Mouse (Mus musculus) adrenal gland, postnatal 4 days (tissue): Measurements from ENCODE around the gene Hic2. TPM values are rescaled to one million over a fixed set of nuclear protein-coding genes. Genes with fewer than 3 reads are reported as not detected.

Source experiments
- DNase-seq, 2 experiments: peaks; one replicate each; pipeline ENCODE4 v3.0.0; 2021 to 2022; ENCODE audit warnings: low spot score in 2 of 2, mixed read lengths in 2 of 2
- total RNA-seq, 2 experiments: library from RNA; stranded (reverse); gene quantifications; 2 replicates each; pipeline ENCODE4 v1.2.3; 2021

Hic2 gene
- total RNA-seq, 2 experiments from 2014 or later, result 5.6 TPM

DNA sequence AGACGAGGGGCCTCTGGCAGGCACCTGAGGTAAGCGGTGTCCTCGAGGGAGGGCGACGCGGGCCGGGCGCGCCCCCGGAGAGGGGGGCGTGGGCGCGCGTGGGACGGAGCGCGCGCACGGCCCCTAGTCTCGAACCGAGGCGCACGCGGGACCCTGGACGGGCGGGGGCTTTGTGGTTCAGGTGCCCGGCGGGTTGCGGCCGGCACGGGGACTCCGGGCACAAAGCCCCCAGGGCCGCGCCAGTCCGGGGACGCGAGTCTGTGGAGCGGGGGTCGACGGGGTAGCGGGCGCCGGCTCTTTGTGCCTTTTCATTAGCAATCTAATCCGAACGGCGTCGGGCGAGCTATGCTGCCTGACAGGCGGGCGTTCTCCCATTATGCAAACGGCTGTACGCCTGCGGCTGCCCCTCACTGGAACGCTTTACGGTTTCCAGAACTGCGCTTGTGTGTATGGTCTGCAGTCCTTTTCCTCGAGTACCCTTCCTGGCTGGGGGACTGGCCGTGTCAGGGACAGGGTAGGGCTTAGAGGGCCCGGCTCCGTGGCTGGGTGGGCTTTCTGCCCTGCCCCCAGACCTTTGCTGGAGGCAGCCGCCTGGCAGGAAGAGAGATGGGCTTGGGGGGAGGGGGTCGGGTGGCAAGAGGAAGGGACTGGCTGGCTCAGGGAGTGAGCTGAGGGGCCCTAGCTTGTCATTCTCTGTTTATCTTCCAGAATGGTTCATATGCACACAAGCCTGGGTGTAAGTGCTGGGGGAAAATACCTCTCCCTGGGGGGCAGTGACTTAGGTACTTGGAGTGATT lies 528 bp downstream of the Hic2 start:
- DNase-seq, result peak in 1 of 2 experiments; percentile 15

DNA sequence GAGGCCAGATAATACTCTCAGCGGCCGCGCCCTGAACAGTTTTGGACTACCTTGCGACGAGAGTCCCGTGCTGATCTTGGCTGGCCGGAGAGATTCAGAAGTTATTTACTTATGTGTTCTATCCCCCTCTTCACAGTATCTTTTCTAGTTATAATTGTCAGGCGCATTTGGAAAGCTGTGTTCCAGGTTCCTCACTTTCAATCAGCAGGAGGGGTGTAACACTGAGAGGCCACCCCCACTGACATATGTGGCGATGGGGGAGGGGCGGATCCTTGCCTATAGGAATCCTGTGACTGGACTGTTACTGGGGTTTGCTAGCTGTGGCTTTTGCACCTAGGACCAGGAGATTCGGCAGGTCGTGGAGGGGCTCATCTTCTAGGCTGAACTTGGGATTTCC lies 1.1 kb downstream of the Hic2 start:
- DNase-seq, result no peak

DNA sequence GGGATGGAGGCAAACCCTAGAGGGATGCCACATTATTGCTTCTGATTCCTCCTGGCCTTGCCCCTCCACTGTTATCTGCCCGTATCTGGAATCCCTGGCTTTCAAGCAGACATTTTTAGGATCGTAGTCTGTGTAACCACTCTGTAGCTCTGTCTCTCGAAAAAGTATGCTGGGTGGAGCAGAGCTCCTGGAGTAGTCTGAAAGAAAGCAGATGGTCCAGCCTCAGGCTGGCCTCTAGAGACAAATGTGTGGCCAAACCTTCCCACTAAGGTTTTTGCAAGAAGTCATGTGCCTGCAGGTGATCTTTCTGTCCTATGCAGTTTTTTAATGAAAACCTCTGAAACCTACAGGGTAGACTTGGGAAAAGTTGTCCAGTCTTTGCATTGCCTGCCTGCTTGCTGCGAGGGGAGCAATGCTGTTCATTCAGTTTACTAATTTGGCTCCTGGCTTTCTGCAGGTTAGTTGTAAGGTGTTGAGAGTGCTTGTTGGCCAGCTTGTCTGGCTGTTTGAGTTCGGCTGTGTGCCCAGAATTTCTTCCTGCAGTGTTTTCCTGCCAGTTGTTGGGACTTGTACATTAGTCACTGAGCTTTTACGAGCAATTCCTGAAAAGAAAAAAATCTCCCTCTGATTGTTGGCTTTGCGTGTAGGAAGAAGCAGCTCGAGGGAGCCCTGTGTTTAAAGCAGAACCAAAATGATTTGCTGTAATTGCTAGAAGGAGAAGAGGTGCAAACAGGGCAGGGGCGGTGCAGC lies 1.7 kb downstream of the Hic2 start:
- no peak for DNase-seq

DNA sequence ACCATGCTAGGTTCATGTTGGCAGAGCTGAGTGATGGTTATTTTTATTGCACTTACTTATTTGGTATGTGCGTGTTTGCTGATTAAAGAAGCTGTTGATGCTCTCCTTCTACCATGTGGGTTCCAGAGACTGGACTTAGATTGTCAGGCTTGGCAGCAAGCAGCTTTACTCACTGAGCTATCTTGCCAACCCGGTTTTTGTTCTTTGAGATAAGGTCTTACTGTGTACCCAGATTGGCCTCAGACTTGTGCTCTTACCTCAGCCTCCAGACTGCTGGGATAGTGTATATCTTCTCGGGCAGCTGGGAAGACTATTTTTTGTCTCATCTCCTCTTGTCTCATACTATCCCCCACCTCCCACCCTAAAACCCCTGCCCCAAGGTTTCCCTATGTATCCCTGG lies 4.3 kb downstream of the Hic2 start:
- DNase-seq, result no peak

DNA sequence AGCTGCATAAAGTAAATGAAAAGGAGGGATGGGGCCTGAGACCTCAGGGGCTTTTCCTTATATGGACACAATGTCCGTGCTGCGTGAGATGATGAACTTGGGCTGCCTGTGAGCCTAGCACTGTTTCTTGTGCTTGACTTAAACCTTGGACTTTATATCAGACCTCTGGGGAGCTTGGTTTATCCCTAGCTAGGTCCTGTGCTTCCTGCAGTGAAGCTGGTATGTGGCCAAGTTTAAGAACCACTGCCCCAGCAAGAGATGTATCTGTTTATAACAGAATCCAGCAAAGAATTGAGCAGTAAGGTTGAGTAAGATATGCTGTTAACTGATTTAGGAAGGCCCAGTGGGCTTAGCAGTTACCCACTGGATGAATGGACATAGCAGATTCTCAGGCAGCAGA lies 6.0 kb downstream of the Hic2 start:
- DNase-seq, result no peak

DNA sequence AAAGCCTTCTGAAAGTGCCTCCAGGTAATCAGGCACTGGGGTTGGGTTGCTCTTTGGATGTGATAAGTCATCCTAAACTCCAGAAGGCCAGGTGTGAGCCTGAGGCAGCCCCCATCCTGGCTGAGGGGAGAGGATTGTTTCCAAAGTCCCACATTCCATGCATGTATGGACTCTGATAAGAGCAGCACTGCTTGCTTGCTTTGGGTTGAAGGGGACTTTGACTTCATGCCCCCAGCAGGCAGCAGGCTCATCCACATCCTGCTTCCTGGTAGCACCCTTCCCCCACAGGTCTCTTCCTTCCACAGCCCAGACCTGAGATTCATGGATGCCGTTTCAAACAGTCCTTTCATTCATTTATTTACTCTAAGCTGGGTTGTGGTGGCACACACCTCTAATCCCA lies 10.4 kb downstream of the Hic2 start:
- DNase-seq, result no peak

DNA sequence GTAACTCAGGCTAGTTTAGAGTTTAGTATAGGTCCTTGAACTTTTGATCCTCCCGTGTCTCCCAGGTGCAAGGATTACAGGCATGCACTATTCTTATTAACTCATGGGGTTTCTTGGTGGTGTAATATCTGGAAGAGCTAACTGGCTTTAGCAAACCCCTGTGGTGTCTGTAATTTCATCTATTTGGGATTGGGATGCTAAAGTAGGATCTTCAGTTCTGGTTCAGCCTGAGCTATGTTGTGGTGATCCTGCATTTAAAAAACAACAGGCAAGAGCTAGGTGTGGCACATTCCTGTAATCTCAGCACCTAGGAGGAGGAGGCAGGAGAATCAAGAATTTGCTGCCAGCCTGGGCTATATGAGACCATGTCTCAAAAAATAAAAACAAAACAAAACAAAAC lies 11.6 kb downstream of the Hic2 start:
- DNase-seq, result no peak

DNA sequence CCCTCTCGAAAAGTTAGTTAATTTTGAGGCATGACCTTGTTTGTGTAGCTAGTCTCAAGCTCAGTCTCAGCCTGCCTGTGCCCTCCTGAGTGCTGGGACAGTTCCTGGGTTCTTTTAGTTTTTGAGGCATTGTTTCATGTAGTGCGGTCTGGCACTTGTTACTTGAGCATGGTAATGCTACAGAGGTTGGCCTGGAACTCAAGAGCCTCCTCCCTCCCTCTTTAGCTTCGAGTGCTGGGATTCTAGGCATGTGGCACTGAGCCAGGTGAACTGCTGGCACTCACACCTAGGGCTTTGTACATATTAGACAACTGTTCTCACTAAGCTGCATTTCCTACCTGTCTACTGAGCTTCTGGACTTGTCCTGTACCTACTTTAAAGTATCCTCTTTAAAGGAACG lies 14.4 kb downstream of the Hic2 start:
- DNase-seq, result no peak

DNA sequence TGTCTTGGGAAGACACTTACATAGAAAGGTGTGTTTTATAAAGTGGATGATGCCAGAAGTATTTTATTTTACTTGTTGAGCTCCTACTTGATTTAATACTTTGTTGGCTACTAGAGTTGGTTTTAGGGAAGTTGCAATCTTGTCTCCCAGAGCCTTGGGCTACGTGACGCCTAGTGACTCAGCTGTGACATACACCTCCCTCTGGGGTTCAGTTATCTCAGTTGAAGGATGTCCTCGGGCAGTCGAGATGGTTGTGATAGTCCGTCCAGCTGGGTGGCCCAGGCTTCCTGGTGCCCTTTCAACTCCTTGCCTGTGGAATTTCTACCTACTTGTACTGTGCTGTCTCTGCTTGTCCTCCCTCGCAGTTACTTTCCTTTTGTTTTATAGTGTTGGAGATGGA lies 15.8 kb downstream of the Hic2 start:
- DNase-seq, result no peak

DNA sequence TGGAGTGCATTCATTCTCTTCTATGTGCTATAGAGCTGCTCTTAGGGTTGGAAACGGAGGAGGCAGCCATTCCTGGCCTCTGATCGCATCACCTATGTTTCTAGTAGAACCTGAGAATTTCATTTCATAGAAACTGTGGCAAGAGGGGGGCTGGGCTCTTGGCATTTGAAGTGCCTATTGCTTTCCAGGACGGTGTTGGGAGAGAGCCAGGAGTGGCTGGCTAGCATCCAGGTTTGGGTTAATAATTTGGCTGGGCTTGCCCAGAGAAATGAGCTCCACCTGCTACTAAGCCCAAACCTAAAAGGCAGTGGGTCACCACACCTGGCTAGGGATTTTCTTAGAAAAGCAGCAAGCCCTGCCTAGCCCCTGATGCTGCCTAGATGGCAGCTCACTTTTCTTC lies 18.2 kb downstream of the Hic2 start:
- peak in 1 of 2 experiments; percentile 55 for DNase-seq

DNA sequence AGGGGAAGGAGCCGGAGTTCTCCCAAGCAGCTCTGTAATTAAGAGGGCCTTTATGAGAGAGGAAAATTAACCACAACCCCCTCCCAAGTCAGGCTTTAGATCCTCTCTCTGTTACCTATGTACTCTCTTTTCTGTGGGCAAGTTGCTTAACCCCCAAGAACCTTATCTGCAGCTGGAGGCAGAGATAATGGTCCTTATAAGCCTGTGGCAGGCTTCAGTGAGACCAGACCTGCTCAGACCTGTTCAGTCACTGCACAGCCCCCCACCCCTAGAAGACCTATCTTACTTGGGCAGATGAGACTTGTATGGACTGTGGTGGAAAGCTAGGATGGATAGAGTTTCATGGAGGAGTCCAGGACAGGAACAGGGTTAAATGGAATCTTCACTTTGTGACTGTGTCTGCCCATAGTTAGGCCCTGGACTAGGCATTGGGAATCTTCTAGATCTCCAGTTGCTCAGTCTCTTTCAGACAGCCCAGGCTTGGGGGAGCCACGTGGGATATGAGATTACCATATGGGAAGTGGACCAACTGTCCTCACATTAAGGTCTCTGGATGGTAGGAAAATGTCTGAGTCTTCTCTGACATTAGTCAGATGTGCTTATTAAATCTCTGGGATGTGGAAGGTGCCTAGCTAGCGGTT lies 18.8 kb downstream of the Hic2 start:
- no peak for DNase-seq

DNA sequence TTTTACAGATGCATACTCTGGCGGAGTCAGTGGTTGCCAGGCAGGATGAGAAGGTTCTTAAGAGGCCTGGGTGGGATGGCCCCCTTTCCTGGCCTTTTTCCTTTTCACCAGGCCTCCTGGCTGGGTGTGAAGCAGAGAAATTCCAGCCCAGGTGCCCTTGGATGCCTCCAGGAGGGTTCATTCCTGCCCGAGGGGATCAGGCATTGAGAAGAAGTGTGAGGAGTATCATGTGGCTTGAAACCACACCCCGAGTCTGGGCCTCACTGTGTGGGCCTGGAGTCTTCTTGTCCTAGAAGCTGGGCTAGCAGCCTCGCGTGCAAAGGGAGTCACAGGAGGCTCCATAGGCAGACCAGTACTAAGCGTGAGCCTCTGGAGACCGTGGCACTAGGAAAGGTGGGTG lies 19.5 kb downstream of the Hic2 start:
- no peak for DNase-seq

DNA sequence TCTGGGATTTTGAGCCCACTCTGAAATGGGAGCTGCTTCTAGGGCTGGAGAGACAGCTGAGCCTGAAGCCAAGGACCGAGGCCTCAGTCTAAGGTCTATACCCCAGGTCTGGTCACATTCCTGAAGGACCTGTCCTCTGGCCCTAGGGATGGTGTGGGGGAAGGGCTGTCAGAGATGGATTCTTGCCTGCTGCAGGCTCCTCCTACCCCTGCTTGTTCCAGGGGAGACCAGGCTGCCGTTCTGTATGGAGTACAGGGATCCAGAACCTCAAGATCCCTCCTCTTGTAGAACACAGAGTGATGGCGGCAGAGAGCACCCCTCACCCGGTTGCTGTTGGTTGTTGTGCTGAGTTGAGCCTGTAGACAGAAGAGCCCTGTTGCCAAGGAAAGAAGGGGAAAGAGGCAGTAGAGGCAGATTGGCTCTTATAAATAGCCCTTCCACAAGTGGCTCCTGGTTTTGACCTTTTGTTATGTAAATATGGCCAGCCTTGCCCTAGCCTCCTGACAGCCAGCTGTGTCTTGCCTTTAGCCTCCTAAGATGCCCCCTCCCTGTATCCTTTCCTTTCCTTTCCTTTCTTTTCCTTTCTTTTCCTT lies 20.7 kb downstream of the Hic2 start:
- DNase-seq, result no peak

DNA sequence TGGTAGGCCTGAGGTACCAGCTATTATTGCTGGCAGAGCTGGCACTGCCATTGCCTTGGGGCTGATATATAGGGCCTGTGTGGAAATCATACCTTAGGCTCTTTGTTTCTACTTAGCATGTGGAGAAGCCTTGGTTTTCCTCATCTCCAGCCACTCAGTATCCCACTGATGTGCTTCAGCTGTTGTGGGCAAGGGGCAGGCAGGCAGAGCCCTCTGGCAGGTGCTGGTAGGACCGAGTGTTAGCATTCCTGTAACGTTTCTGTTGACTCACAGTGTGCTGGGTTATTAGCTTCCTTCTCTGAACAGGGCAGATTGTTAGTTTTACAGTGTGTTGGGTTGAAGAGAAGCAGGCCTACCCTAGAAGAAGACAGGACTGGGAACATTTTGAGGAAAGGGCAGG lies 21.9 kb downstream of the Hic2 start:
- no peak for DNase-seq

DNA sequence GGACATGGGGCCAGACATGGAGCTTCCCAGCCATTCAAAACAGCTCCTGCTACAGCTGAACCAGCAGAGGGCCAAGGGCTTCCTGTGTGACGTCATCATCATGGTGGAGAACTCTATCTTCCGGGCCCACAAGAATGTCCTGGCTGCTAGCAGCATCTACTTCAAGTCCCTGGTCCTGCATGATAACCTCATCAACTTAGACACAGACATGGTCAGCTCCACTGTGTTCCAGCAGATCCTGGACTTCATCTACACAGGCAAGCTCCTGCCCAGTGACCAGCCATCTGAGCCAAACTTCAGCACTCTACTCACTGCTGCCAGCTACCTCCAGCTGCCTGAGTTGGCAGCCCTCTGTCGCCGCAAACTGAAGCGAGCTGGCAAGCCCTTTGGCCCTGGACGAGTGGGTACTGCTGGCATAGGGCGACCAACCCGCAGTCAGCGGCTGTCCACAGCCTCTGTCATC lies 24.0 kb downstream of the Hic2 start:
- DNase-seq, result no peak

DNA sequence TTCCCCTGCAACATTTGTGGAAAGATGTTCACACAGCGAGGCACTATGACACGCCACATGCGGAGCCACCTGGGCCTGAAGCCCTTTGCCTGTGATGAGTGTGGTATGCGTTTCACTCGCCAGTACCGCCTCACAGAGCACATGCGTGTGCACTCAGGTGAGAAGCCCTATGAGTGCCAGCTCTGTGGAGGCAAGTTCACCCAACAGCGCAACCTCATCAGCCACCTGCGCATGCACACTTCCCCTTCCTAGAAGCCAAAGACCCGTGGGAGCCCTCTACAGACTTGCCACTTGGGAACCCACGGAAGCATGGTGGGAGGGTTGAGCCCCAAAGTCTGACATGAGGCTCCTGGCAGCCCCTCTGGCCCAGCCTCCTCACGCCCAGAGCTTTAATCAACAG lies 25.5 kb downstream of the Hic2 start:
- DNase-seq, result no peak

DNA sequence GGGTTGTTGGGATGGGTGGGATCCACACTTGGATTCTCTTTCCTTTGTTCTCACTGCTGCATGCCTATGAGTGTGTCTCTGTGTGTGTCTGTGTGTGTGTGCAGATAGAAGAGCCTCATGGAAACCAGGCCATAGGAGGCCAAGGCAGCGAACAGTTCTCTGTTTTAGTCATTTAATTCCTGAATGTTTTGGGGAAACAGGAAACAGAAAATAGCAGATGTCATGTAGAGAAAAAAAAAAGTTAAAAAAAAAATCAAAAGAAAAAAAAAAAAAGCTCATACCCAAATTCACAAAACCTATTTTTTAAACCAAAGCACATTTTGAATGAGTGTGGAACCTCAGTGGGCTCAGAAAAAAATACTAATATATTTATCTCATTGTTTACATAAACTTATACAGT lies 28.0 kb downstream of the Hic2 start:
- no peak for DNase-seq

DNA sequence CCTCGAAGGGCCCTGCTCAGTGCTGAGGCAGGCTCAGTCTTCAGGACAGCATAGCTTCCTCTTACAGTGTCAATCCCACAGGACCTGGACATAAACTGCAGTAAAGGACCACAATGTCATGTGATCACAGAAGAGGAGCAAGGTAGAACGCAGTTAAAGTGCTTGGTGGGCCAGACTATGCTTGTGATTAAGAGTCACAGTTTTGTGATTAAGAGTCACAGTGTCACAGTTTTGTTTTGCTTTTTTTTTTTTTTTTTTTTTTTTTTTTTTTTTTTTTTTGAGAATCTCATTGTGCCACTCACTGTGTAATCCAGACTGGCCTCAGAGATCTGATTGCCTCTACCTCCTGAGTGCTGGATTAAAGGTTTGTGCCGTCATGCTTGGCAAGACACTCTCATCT lies 32.7 kb downstream of the Hic2 start:
- no peak for DNase-seq

DNA sequence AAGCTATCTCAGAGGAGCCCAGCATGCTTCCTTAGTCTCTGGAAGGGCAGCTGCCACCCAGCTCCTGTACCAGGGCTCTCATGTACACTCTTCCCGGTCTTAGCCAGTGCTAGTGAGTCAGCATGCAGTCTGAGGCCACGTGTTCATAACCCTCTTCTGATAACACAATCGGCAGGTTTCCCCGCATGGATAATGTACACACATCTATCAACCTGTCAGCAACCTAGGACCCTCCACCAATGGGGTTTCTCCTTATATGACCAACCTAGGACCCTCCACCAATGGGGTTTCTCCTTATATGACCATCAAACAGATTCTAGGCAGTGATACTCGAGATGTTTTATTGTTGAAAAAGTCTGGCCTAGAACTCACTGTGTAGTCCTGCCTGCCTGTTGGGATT lies 34.6 kb downstream of the Hic2 start:
- DNase-seq, result no peak

DNA sequence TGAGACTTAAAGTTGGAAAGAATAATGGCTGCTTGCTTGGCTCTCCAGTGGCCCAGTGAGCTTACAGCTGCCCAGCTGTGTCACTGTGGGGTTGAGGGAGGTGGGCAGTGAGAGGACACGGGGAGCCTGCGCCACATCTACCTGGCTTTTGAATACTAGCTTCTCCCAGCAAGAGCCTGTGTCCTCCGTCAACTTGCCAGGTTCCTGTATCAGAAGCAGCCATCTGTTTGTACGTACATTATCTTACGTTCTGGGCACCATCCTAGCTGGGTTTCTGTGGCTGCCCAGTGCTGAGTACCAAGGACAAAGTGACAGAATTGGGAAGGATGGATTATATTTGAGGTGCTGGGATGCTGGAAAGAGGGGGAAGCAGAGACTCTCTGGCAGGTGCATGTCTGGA lies 36.5 kb downstream of the Hic2 start:
- no peak for DNase-seq

DNA sequence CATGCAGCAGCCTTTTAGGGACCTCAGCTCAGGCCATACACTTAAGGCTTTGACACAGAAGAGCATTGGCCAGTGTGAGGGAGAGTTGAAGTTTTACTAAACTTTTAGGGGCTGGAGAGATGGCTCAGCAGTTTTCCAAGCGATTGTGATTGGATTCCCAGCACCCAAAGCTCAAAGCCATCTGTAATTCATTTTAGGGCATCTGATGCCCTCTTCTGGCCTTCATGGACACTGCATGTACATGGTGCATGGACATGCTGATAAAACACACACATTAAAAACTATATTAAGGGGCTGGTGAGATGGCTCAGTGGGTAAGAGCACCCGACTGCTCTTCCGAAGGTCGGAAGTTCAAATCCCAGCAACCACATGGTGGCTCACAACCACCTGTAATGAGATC lies 37.8 kb downstream of the Hic2 start:
- no peak for DNase-seq

DNA sequence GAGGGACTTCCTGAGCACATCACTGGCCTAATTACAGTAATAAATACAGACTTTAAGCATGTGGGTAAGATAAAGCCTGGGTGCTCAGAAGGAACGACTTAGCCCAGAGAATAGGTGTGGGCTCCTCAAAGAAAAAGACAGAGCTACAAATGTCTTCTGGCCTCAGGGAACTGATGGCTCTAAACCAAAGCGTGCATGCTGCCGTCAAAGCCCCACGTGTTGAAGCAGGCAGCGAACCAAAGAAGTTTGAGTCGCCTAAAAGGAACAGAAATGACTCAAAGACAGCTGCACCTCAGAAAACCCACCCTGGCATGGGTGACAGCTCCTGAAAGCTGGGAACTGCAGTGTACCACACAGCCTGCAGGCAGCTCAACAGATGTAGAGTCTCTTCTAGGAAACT lies 38.5 kb downstream of the Hic2 start:
- DNase-seq, result no peak
